Mouse (Mus musculus) lung, postnatal 25 days (tissue): ENCODE results near the gene Gm20388.

Experiments
- DNase-seq: peaks from one replicate; pipeline ENCODE4 v3.0.0; 2022; ENCODE audit warnings: low spot score

Gene Gm20388

GRCm38 (mm10) chr8:122056113-122056512 is 2145.5 kb downstream of the Gm20388 start:
- no peak for DNase-seq

- no peak for DNase-seq
Measured at GRCm38 (mm10) chr8:122056882-122057281, 2146.2 kb downstream of the Gm20388 start.

GRCm38 (mm10) chr8:122058510-122058909 is 2147.9 kb downstream of the Gm20388 start:
- no peak for DNase-seq

GRCm38 (mm10) chr8:122058951-122059350 is 2148.3 kb downstream of the Gm20388 start:
- no peak for DNase-seq

GRCm38 (mm10) chr8:122062508-122063223 is 2152.0 kb downstream of the Gm20388 start:
- DNase-seq, result no peak

GRCm38 (mm10) chr8:122064353-122064752 is 2153.7 kb downstream of the Gm20388 start:
- no peak for DNase-seq

- DNase-seq, result no peak
Measured at GRCm38 (mm10) chr8:122067783-122068505, 2157.3 kb downstream of the Gm20388 start.

GRCm38 (mm10) chr8:122068609-122069008 is 2158.0 kb downstream of the Gm20388 start:
- no peak for DNase-seq

GRCm38 (mm10) chr8:122069281-122069680 is 2158.6 kb downstream of the Gm20388 start:
- no peak for DNase-seq

- no peak for DNase-seq
Measured at GRCm38 (mm10) chr8:122071193-122071592, 2160.6 kb downstream of the Gm20388 start.

GRCm38 (mm10) chr8:122073964-122074363 is 2163.3 kb downstream of the Gm20388 start:
- DNase-seq, result no peak

GRCm38 (mm10) chr8:122074442-122074841 is 2163.8 kb downstream of the Gm20388 start:
- DNase-seq, result no peak

GRCm38 (mm10) chr8:122074977-122075376 is 2164.3 kb downstream of the Gm20388 start:
- no peak for DNase-seq

- DNase-seq, result no peak
Measured at GRCm38 (mm10) chr8:122076183-122076842, 2165.7 kb downstream of the Gm20388 start.

- no peak for DNase-seq
Measured at GRCm38 (mm10) chr8:122078321-122078720, 2167.7 kb downstream of the Gm20388 start.

- no peak for DNase-seq
Measured at GRCm38 (mm10) chr8:122079093-122079492, 2168.5 kb downstream of the Gm20388 start.

- no peak for DNase-seq
Measured at GRCm38 (mm10) chr8:122080347-122080746, 2169.7 kb downstream of the Gm20388 start.

GRCm38 (mm10) chr8:122083401-122083800 is 2172.8 kb downstream of the Gm20388 start:
- no peak for DNase-seq

GRCm38 (mm10) chr8:122084145-122084544 is 2173.5 kb downstream of the Gm20388 start:
- no peak for DNase-seq

- DNase-seq, result no peak
Measured at GRCm38 (mm10) chr8:122084726-122085410, 2174.2 kb downstream of the Gm20388 start.

- DNase-seq, result no peak
Measured at GRCm38 (mm10) chr8:122086064-122086463, 2175.4 kb downstream of the Gm20388 start.

- no peak for DNase-seq
Measured at GRCm38 (mm10) chr8:122088631-122089030, 2178.0 kb downstream of the Gm20388 start.
